Mouse (Mus musculus): ENCODE measurements around the gene Acd. TPM values are rescaled to one million over a fixed set of nuclear protein-coding genes. Genes with fewer than 3 reads are reported as not detected.

Gene Acd
- total and polyA plus RNA-seq, 2 experiments from 2014 or later: 35.0 to 95.7 TPM

DNA sequence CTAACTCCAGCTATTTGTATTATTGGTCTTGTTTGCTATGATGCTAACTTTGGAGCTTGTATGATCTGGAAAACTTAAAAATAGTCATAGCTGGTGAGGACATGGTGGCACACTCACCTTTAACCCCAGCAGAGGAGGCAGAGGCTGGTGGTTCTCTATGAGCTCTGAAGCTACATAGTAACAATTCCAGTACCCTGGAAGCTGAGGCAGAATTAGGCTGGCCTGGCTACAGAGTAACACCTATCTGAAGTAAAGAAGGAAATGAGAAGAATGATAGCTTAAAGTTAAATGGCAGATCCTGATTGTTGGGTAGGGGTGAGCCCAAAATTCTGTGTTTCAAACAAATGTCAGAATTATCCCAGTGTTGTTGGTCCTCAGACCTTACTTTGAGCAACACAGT lies 43.3 kb downstream of the Acd start:
- no peak for DNase-seq
- no peak overlapping the region for H3K27ac ChIP-seq (ENCODE audit: low read depth, low read length)
- H3K4me3 ChIP-seq (ENCODE audit: low read depth, low read length): no peak overlapping the region
- no peak overlapping the region for H3K9ac ChIP-seq
- TF ChIP-seq CTCF (IDR thresholded peaks at IDR 0.05; ENCODE audit: low read depth): no peak
- H3K9me3 ChIP-seq (ENCODE audit: low read length): no peaks in the 10 kb centered on the region
- ATAC-seq: no peak
- H3K36me3 ChIP-seq (ENCODE audit: insufficient read depth): peaks cover 4% of the 10 kb centered on the region; the same call in 1 of the 2 replicates
- H3K27me3 ChIP-seq (ENCODE audit: insufficient read depth, low read length): no peaks in the 10 kb centered on the region
- H3K4me2 ChIP-seq (ENCODE audit: low read depth): no peak overlapping the region
- no peaks in the 10 kb centered on the region for H3K4me1 ChIP-seq (ENCODE audit: insufficient read depth)

DNA sequence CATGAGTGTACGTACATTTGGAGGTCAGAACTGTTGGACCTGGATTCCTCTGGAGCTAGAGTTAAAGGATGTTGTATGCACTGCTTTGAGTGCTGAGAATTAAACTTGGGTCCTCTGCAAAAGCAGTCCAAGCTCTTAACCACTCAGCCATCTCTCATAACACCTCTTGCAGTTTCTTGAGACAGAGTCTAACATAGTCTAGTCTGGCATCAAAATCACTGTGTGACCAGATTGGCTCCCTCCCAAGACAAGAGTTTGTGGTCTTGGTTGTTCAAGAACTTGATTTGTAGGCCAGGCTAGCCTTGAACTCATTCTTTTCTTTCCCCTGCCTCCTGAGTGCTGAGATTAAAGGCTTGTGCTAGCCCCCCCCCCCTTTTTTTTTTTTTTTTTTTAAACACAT lies 52.0 kb downstream of the Acd start:
- H3K4me3 ChIP-seq (ENCODE audit: low read depth, low read length): no peak overlapping the region
- no peak overlapping the region for H3K9ac ChIP-seq
- H3K27me3 ChIP-seq (ENCODE audit: insufficient read depth, low read length): no peaks in the 10 kb centered on the region
- no peaks in the 10 kb centered on the region for H3K9me3 ChIP-seq (ENCODE audit: low read length)
- H3K4me1 ChIP-seq (ENCODE audit: insufficient read depth): no peaks in the 10 kb centered on the region
- no peak overlapping the region for H3K27ac ChIP-seq (ENCODE audit: low read depth, low read length)
- 100% methylated on average over 1 of the region's 1 CpGs for WGBS
- ATAC-seq (no peak), DNase-seq (no peak)
- TF ChIP-seq CTCF (IDR thresholded peaks at IDR 0.05; ENCODE audit: low read depth): no peak
- H3K36me3 ChIP-seq (ENCODE audit: insufficient read depth): peaks cover 16% of the 10 kb centered on the region
- H3K4me2 ChIP-seq (ENCODE audit: low read depth): no peak overlapping the region

Other genes with a start within 250 kb of the Acd start
- 66.6 and 80.6 TPM in 2 replicates for gene Tppp3, start 229.6 kb downstream of the Acd start, total RNA-seq (2014; rRNA removed)
- 74.6 and 106 TPM in 2 replicates for gene Tppp3, start 229.6 kb downstream of the Acd start, polyA plus RNA-seq (2015; fragmentation: Nextera tagmentation; extraction: Ambion mirVana)
- gene Zdhhc1, start 204.2 kb downstream of the Acd start, total RNA-seq (2014; rRNA removed): 22.9 and 30.4 TPM in 2 replicates
- 16.2 and 22.7 TPM in 2 replicates for gene Zdhhc1, start 204.2 kb downstream of the Acd start, polyA plus RNA-seq (2015; fragmentation: Nextera tagmentation; extraction: Ambion mirVana)
- 0.38 and 0.52 TPM in 2 replicates for gene Hsd11b2, start 182.3 kb downstream of the Acd start, total RNA-seq (2014; rRNA removed)
- gene Hsd11b2, start 182.3 kb downstream of the Acd start, polyA plus RNA-seq (2015; fragmentation: Nextera tagmentation; extraction: Ambion mirVana): 1.3 and 2.6 TPM in 2 replicates
- 179 TPM in 2 replicates for gene Atp6v0d1, start 135.1 kb downstream of the Acd start, total RNA-seq (2014; rRNA removed)
- 251 and 275 TPM in 2 replicates for gene Atp6v0d1, start 135.1 kb downstream of the Acd start, polyA plus RNA-seq (2015; fragmentation: Nextera tagmentation; extraction: Ambion mirVana)
- 9.2 and 10.6 TPM in 2 replicates for gene Ripor1, start 95.8 kb downstream of the Acd start, total RNA-seq (2014; rRNA removed)
- 37.2 and 37.4 TPM in 2 replicates for gene Ripor1, start 95.8 kb downstream of the Acd start, polyA plus RNA-seq (2015; fragmentation: Nextera tagmentation; extraction: Ambion mirVana)
- gene Ctcf, start 64.5 kb downstream of the Acd start, total RNA-seq (2014; rRNA removed): 39.5 and 52.5 TPM in 2 replicates
- gene Ctcf, start 64.5 kb downstream of the Acd start, polyA plus RNA-seq (2015; fragmentation: Nextera tagmentation; extraction: Ambion mirVana): 67.9 and 86.0 TPM in 2 replicates
- gene Agrp, start 63.7 kb downstream of the Acd start, total RNA-seq (2014; rRNA removed): 1.5 TPM in 1 of 2 replicates, not detected in the other
- gene Agrp, start 63.7 kb downstream of the Acd start, polyA plus RNA-seq (2015; fragmentation: Nextera tagmentation; extraction: Ambion mirVana): 0.62 and 0.90 TPM in 2 replicates
- gene Carmil2, start 14.8 kb downstream of the Acd start, total RNA-seq (2014; rRNA removed): 4.4 and 5.6 TPM in 2 replicates
- 21.5 and 28.0 TPM in 2 replicates for gene Carmil2, start 14.8 kb downstream of the Acd start, polyA plus RNA-seq (2015; fragmentation: Nextera tagmentation; extraction: Ambion mirVana)
- 59.3 and 71.1 TPM in 2 replicates for gene Pard6a, start within 50 bp of the Acd start, total RNA-seq (2014; rRNA removed)
- 63.8 and 72.5 TPM in 2 replicates for gene Pard6a, start within 50 bp of the Acd start, polyA plus RNA-seq (2015; fragmentation: Nextera tagmentation; extraction: Ambion mirVana)
- gene 4933405L10Rik, start 6.6 kb upstream of the Acd start, total RNA-seq (2014; rRNA removed): 0.23 TPM in 1 of 2 replicates, not detected in the other
- 0.21 and 0.31 TPM in 2 replicates for gene 4933405L10Rik, start 6.6 kb upstream of the Acd start, polyA plus RNA-seq (2015; fragmentation: Nextera tagmentation; extraction: Ambion mirVana)
- gene Enkd1, start 7.1 kb upstream of the Acd start, total RNA-seq (2014; rRNA removed): 10.3 and 10.9 TPM in 2 replicates
- gene Enkd1, start 7.1 kb upstream of the Acd start, polyA plus RNA-seq (2015; fragmentation: Nextera tagmentation; extraction: Ambion mirVana): 15.2 and 16.8 TPM in 2 replicates
- 42.6 and 51.2 TPM in 2 replicates for gene Gfod2, start 57.6 kb upstream of the Acd start, total RNA-seq (2014; rRNA removed)
- gene Gfod2, start 57.6 kb upstream of the Acd start, polyA plus RNA-seq (2015; fragmentation: Nextera tagmentation; extraction: Ambion mirVana): 58.4 and 71.2 TPM in 2 replicates
- 9.8 and 13.6 TPM in 2 replicates for gene Ranbp10, start 126.2 kb upstream of the Acd start, total RNA-seq (2014; rRNA removed)
- gene Ranbp10, start 126.2 kb upstream of the Acd start, polyA plus RNA-seq (2015; fragmentation: Nextera tagmentation; extraction: Ambion mirVana): 3.5 and 4.5 TPM in 2 replicates
- gene Tsnaxip1, start 126.6 kb upstream of the Acd start, total RNA-seq (2014; rRNA removed): 0.67 and 1.2 TPM in 2 replicates
- 0.92 and 1.1 TPM in 2 replicates for gene Tsnaxip1, start 126.6 kb upstream of the Acd start, polyA plus RNA-seq (2015; fragmentation: Nextera tagmentation; extraction: Ambion mirVana)
- gene Cenpt, start 152.2 kb upstream of the Acd start, total RNA-seq (2014; rRNA removed): 42.4 and 44.7 TPM in 2 replicates
- gene Cenpt, start 152.2 kb upstream of the Acd start, polyA plus RNA-seq (2015; fragmentation: Nextera tagmentation; extraction: Ambion mirVana): 39.0 and 42.8 TPM in 2 replicates
- 60.4 and 81.9 TPM in 2 replicates for gene Thap11, start 154.0 kb upstream of the Acd start, total RNA-seq (2014; rRNA removed)
- gene Thap11, start 154.0 kb upstream of the Acd start, polyA plus RNA-seq (2015; fragmentation: Nextera tagmentation; extraction: Ambion mirVana): 48.6 and 57.2 TPM in 2 replicates
- 70.4 and 89.5 TPM in 2 replicates for gene Nutf2, start 159.5 kb upstream of the Acd start, total RNA-seq (2014; rRNA removed)
- 142 and 146 TPM in 2 replicates for gene Nutf2, start 159.5 kb upstream of the Acd start, polyA plus RNA-seq (2015; fragmentation: Nextera tagmentation; extraction: Ambion mirVana)
- gene Edc4, start 179.8 kb upstream of the Acd start, total RNA-seq (2014; rRNA removed): 85.3 and 96.7 TPM in 2 replicates
- 36.1 and 41.7 TPM in 2 replicates for gene Edc4, start 179.8 kb upstream of the Acd start, polyA plus RNA-seq (2015; fragmentation: Nextera tagmentation; extraction: Ambion mirVana)
- 0.92 TPM in 1 of 2 replicates, not detected in the other for gene Nrn1l, start 192.5 kb upstream of the Acd start, total RNA-seq (2014; rRNA removed)
- gene Nrn1l, start 192.5 kb upstream of the Acd start, polyA plus RNA-seq (2015; fragmentation: Nextera tagmentation; extraction: Ambion mirVana): 0.36 and 1.2 TPM in 2 replicates
- gene Pskh1, start 199.3 kb upstream of the Acd start, total RNA-seq (2014; rRNA removed): 16.6 and 24.5 TPM in 2 replicates
- gene Pskh1, start 199.3 kb upstream of the Acd start, polyA plus RNA-seq (2015; fragmentation: Nextera tagmentation; extraction: Ambion mirVana): 8.0 and 10.4 TPM in 2 replicates
- gene Ctrl, start 232.8 kb upstream of the Acd start, total RNA-seq (2014; rRNA removed): 1.0 and 3.3 TPM in 2 replicates
- gene Ctrl, start 232.8 kb upstream of the Acd start, polyA plus RNA-seq (2015; fragmentation: Nextera tagmentation; extraction: Ambion mirVana): 1.1 and 1.9 TPM in 2 replicates
- gene Psmb10, start 237.3 kb upstream of the Acd start, total RNA-seq (2014; rRNA removed): 46.5 and 63.7 TPM in 2 replicates
- gene Psmb10, start 237.3 kb upstream of the Acd start, polyA plus RNA-seq (2015; fragmentation: Nextera tagmentation; extraction: Ambion mirVana): 86.2 and 95.8 TPM in 2 replicates
- gene Lcat, start 242.3 kb upstream of the Acd start, total RNA-seq (2014; rRNA removed): 6.0 and 7.9 TPM in 2 replicates
- gene Lcat, start 242.3 kb upstream of the Acd start, polyA plus RNA-seq (2015; fragmentation: Nextera tagmentation; extraction: Ambion mirVana): 3.8 and 5.9 TPM in 2 replicates

Data from forebrain, postnatal 0 days (tissue).